Mouse (Mus musculus): ENCODE results near the gene Arl4d.

DNA sequence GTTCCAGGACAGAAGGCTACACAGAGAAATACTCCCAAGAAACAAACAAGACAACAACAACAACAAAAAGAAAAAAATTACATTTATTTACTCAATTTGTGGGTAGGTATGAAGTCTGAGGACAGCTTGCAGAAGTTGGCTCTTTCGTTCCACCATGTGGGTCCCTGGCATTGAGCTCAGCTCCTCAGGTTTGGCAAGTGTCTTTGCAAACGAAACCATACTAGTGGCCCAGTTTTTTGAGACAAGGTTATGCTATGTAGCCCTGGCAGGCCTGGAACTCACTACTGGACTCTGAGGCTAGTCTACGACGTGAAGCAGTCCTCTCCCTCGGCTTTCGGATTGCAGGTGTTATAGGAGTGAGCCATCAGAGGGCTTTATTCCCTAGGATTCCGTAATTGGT is 34.6 kb downstream of the Arl4d start:
- TF ChIP-seq CTCF (conservative IDR thresholded peaks at IDR 0.05; ENCODE audit: insufficient read depth, insufficient read length, low read depth, low read length) (no peak), POLR2A (IDR thresholded peaks at IDR 0.05; ENCODE audit: low read depth, low read length) (no peak)
